Mouse (Mus musculus) intestine, postnatal 0 days (tissue): ENCODE measurements around the gene Sp100. TPM values are rescaled to one million over a fixed set of nuclear protein-coding genes. Genes with fewer than 3 reads are reported as not detected.

Experiments used
- ATAC-seq: fragments of 200-750 bp; cut with Nextera tagmentation; 2 replicates; pipeline ENCODE4 v1.8.0; 2017; ENCODE audit warnings: mild to moderate bottlenecking, moderate TSS enrichment, moderate library complexity
- H3K27ac ChIP-seq: fragments of 300-500 bp; sonication (generic); 2 replicates; pipeline ENCODE4 v1.5.1; 2014; ENCODE audit warnings: mild to moderate bottlenecking, low read depth, low read length, moderate library complexity
- H3K27me3 ChIP-seq: fragments of 300-500 bp; sonication (generic); replicated peaks from 2 replicates; pipeline ENCODE4 v1.6.1; 2014; ENCODE audit warnings: low read length, mixed read lengths; ENCODE audit not compliant: control insufficient read depth, insufficient read depth
- H3K36me3 ChIP-seq: fragments of 300-500 bp; sonication (generic); 2 replicates; pipeline ENCODE4 v1.6.1; 2014; ENCODE audit warnings: mild to moderate bottlenecking, moderate library complexity; ENCODE audit not compliant: control insufficient read depth, insufficient read depth
- H3K4me1 ChIP-seq: fragments of 300-500 bp; sonication (generic); replicated peaks from 2 replicates; pipeline ENCODE4 v1.6.1; 2014; ENCODE audit warnings: antibody characterized with exemption, low read length, mixed read lengths; ENCODE audit not compliant: control insufficient read depth, insufficient read depth
- H3K4me2 ChIP-seq: fragments of 300-500 bp; sonication (generic); replicated peaks from 2 replicates; pipeline ENCODE4 v1.6.1; 2014; ENCODE audit warnings: low read depth, mild to moderate bottlenecking, moderate library complexity
- H3K4me3 ChIP-seq: fragments of 300-500 bp; sonication (generic); 2 replicates; pipeline ENCODE4 v1.5.1; 2014; ENCODE audit warnings: low read depth, low read length
- H3K9ac ChIP-seq: fragments of 300-500 bp; sonication (generic); 2 replicates; pipeline ENCODE4 v1.6.1; 2014; ENCODE audit warnings: mild to moderate bottlenecking, low read depth, low read length
- H3K9me3 ChIP-seq: fragments of 300-500 bp; sonication (generic); 2 replicates; pipeline ENCODE4 v1.6.1; 2016; ENCODE audit warnings: mixed run types; ENCODE audit not compliant: control insufficient read depth
- CTCF ChIP-seq: sonication (generic); IDR thresholded peaks from 2 replicates; pipeline ENCODE4 v1.5.1; 2016; ENCODE audit warnings: low read depth, mild to moderate bottlenecking, control low read depth, antibody characterized with exemption, moderate library complexity
- WGBS: fragments of 180-500 bp; shearing (Covaris S2); extraction: QIAGEN DNeasy Blood & Tissue Kit; methylation state at CpG from one replicate; pipeline ENCODE4 v1.1.7; 2014; 5-methylcytosine and 5-hydroxymethylcytosine counted together
- polyA plus RNA-seq: library from polyadenylated mRNA; unstranded; fragments of >200 nt; fragmentation: Nextera tagmentation; extraction: Ambion mirVana; gene quantifications from 2 replicates; pipeline ENCODE4 v1.2.1, GENCODE M21; 2015

The Sp100 gene
- polyA plus RNA-seq, 1 experiment from 2014 or later = 4.2 TPM

DNA sequence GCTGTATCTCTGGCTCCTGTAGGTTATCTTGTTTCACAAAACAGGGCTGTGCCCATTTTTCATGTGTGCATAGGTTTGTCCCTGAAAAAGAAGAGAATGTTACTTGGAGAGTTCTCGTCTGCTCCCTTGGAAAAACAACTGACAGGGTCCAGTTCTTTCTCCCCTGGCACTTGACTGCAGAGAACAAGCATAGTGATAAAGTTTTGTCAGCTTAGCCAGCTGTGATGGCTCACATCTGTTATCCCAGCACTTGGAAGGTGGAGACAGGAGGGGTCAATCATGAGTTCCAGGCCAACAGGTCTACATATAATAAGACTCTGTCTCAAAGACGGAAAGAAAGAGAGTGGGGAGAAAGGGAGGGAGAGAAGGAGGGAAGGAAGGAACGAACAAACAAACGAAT, 69.3 kb downstream of the Sp100 start:
- no peaks in the 10 kb centered on the region for H3K36me3 ChIP-seq
- no peaks in the 10 kb centered on the region for H3K9me3 ChIP-seq
- H3K27me3 ChIP-seq = no peaks in the 10 kb centered on the region
- no peak for ATAC-seq
- TF ChIP-seq CTCF = no peak
- no peak overlapping the region for H3K9ac ChIP-seq
- H3K27ac ChIP-seq = no peak overlapping the region
- 66% methylated on average over 4 of the region's 4 CpGs for WGBS
- no peak overlapping the region for H3K4me3 ChIP-seq
- H3K4me2 ChIP-seq = no peak overlapping the region
- no peaks in the 10 kb centered on the region for H3K4me1 ChIP-seq

DNA sequence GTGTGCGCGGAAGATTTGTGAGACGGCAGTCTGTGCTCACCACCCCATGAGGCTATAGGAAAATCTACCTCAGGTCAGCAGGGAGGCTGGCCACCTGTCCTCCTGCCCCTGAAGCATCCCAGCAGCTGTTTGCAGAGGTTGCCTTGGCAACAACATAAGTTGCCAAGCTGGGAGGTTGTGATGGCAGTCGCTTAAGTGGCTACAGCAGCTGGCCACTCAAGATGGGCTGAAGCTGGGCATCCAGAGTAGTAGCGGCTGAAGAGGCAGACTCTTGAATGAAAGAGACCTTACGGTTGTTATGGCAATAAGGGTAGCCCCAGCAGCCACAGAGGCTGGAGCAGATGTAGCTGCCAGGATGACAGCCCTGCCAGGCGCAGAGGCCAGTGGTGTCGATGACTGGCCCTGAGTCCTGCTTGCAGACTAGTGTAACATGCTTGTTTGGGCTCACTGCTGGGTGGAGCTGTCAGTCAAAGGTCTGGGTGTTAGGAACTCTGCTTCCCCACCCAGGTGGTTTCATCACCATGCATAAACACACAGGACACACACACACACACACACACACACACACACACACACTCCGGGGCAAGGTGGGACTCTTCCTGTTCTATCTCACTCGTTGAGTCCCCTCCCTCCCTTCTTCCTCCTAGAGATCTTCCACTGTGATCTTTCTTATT, 70.6 kb downstream of the Sp100 start:
- 71% methylated on average over 10 of the region's 10 CpGs for WGBS

DNA sequence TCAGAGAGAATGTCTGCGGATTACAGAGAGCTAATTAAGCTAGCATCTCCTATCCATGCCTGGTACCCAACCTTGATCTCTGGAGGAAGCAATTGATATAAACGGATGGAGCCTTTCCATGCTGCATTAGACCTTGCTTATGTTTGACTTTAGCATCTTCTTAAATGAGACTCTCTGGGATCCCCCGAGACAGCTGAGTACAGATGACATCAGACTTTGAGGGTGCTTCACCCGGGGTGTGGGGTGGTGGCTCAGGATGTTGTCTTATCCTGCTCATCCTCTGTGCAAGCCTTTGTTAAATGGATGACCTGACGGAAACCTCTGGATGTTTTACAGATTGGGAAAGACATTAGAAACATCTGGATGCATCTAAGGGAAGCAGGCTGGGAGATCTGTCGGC, 80.7 kb downstream of the Sp100 start:
- no peaks in the 10 kb centered on the region for H3K4me1 ChIP-seq
- no peak overlapping the region for H3K9ac ChIP-seq
- H3K27ac ChIP-seq = no peak overlapping the region
- H3K9me3 ChIP-seq = no peaks in the 10 kb centered on the region
- no peak overlapping the region for H3K4me3 ChIP-seq
- no peak overlapping the region for H3K4me2 ChIP-seq
- no peaks in the 10 kb centered on the region for H3K27me3 ChIP-seq
- no peak for ATAC-seq
- 82% methylated on average over 6 of the region's 6 CpGs for WGBS
- no peak for TF ChIP-seq CTCF
- H3K36me3 ChIP-seq = no peaks in the 10 kb centered on the region

More for the DNA sequence above, 70.6 kb downstream of the Sp100 start:
- Histone ChIP-seq H3K9ac (no peak overlapping the region), H3K27me3 (no peaks in the 10 kb centered on the region), H3K36me3 (no peaks in the 10 kb centered on the region), H3K4me3 (no peak overlapping the region), H3K4me1 (no peaks in the 10 kb centered on the region), H3K27ac (no peak overlapping the region), H3K9me3 (no peaks in the 10 kb centered on the region), H3K4me2 (no peak overlapping the region)
- ATAC-seq = no peak
- TF ChIP-seq CTCF = no peak

GRCm38 (mm10) chr1:85732581-85732980, 82.8 kb downstream of the Sp100 start:
- H3K9me3 ChIP-seq = no peaks in the 10 kb centered on the region
- 0 out of 2 replicates have a peak, but pooled peaks cover 2% of the 10 kb centered on the region for H3K4me1 ChIP-seq
- WGBS = 90% methylated on average over 3 of the region's 3 CpGs
- H3K4me3 ChIP-seq = no peak overlapping the region
- no peak overlapping the region for H3K27ac ChIP-seq
- no peak for TF ChIP-seq CTCF
- no peaks in the 10 kb centered on the region for H3K36me3 ChIP-seq
- H3K4me2 ChIP-seq = no peak overlapping the region
- H3K9ac ChIP-seq = no peak overlapping the region
- no peaks in the 10 kb centered on the region for H3K27me3 ChIP-seq
- ATAC-seq = no peak

- 0 out of 2 replicates have a peak, but pooled peaks cover 2% of the 10 kb centered on the region for H3K4me1 ChIP-seq
- no peak overlapping the region for H3K9ac ChIP-seq
- no peak overlapping the region for H3K4me3 ChIP-seq
- no peak overlapping the region for H3K27ac ChIP-seq
- H3K36me3 ChIP-seq = no peaks in the 10 kb centered on the region
- ATAC-seq = no peak
- H3K27me3 ChIP-seq = no peaks in the 10 kb centered on the region
- H3K4me2 ChIP-seq = no peak overlapping the region
- H3K9me3 ChIP-seq = no peaks in the 10 kb centered on the region
- TF ChIP-seq CTCF = no peak
- WGBS = 72% methylated on average over 1 of the region's 1 CpGs
Measured at GRCm38 (mm10) chr1:85734511-85734910, 84.7 kb downstream of the Sp100 start.

GRCm38 (mm10) chr1:85735463-85736123, 85.8 kb downstream of the Sp100 start:
- no peaks in the 10 kb centered on the region for H3K9me3 ChIP-seq
- H3K36me3 ChIP-seq = no peaks in the 10 kb centered on the region
- WGBS = 69% methylated on average over 13 of the region's 13 CpGs
- 0 out of 2 replicates have a peak, but pooled peaks cover 2% of the 10 kb centered on the region for H3K4me1 ChIP-seq
- no peak overlapping the region for H3K27ac ChIP-seq
- peak overlapping the region; percentile 59 for H3K4me2 ChIP-seq
- no peak overlapping the region for H3K4me3 ChIP-seq
- TF ChIP-seq CTCF = no peak
- no peak overlapping the region for H3K9ac ChIP-seq
- ATAC-seq = no peak
- H3K27me3 ChIP-seq = no peaks in the 10 kb centered on the region
